Mouse (Mus musculus) small intestine, adult 2 months (tissue): ENCODE data around the gene Tedc1. TPM values are rescaled to one million over a fixed set of nuclear protein-coding genes. Genes with fewer than 3 reads are reported as not detected.

ENCODE experiments used
- H3K27ac ChIP-seq: fragments of 200-500 bp; 2 replicates; pipeline ENCODE4 v1.5.1; 2012; ENCODE audit warnings: low read depth, low read length, control low read depth, inconsistent platforms; ENCODE audit not compliant: insufficient read depth
- H3K27me3 ChIP-seq: fragments of 200-500 bp; 2 replicates; pipeline ENCODE4 v1.6.1; 2012; ENCODE audit warnings: mild to moderate bottlenecking, moderate library complexity, low read length, inconsistent platforms; ENCODE audit not compliant: control insufficient read depth, insufficient read depth
- H3K36me3 ChIP-seq: fragments of 200-500 bp; 2 replicates; pipeline ENCODE4 v1.6.1; 2012; ENCODE audit warnings: mild to moderate bottlenecking, low read length, control low read depth, inconsistent platforms; ENCODE audit not compliant: control insufficient read depth, insufficient read depth
- H3K4me1 ChIP-seq: fragments of 200-500 bp; 2 replicates; pipeline ENCODE4 v1.6.1; 2012; ENCODE audit warnings: low read length, inconsistent platforms, mixed read lengths; ENCODE audit not compliant: control insufficient read depth, insufficient read depth, insufficient read length
- H3K4me3 ChIP-seq: fragments of 200-500 bp; 2 replicates; pipeline ENCODE4 v1.5.1; 2012; ENCODE audit warnings: low read depth, mild to moderate bottlenecking, control low read depth, inconsistent platforms, low read length, moderate library complexity
- CTCF ChIP-seq: fragments of 200-500 bp; IDR thresholded peaks from 2 replicates; pipeline ENCODE4 v1.5.1; 2012; ENCODE audit warnings: low read depth, mild to moderate bottlenecking, control low read depth, inconsistent platforms, low read length, moderate library complexity, mixed read lengths; ENCODE audit not compliant: insufficient replicate concordance, insufficient read length; ENCODE audit errors: extremely low read depth
- POLR2A ChIP-seq: fragments of 200-500 bp; IDR thresholded peaks from 2 replicates; pipeline ENCODE4 v1.6.1; 2012; ENCODE audit warnings: low read depth, mild to moderate bottlenecking, control low read depth, inconsistent platforms, low read length, moderate library complexity
- WGBS: fragments of 180-500 bp; shearing (Covaris S2); methylation state at CpG from one replicate; pipeline ENCODE4 v1.1.7; 2018; 5-methylcytosine and 5-hydroxymethylcytosine counted together
- polyA plus RNA-seq: library from polyadenylated mRNA; depleted of rRNA; stranded (reverse); fragments of >200 nt; gene quantifications from 2 replicates; pipeline ENCODE4 v1.2.3, GENCODE M21; 2012

Tedc1 gene
- polyA plus RNA-seq, 1 experiment: 18.3 TPM

GRCm38 (mm10) chr12:113139908-113140615 lies 16.2 kb upstream of the Tedc1 start, which contains the start of gene Crip2:
TSS of gene Crip2 (plus strand) at chr12:113140236.
- peak within 1 kb of the TSS; percentile 82 for H3K4me3 ChIP-seq
- under 1% methylated on average over 68 of the region's 68 CpGs for WGBS

GRCm38 (mm10) chr12:113140616-113141411 lies 15.4 kb upstream of the Tedc1 start:
- peaks cover 21% of the 10 kb centered on the region for H3K27me3 ChIP-seq
- 3% methylated on average over 49 of the region's 49 CpGs for whole genome bisulfite sequencing
- H3K36me3 ChIP-seq: peaks cover 6% of the 10 kb centered on the region
- TF ChIP-seq POLR2A (no peak), CTCF (no peak)
- H3K4me3 ChIP-seq: peak overlapping the region; percentile 82
- peak overlapping the region; percentile 83 for H3K27ac ChIP-seq
- peaks cover 19% of the 10 kb centered on the region for H3K4me1 ChIP-seq

More at GRCm38 (mm10) chr12:113139908-113140615, 16.2 kb upstream of the Tedc1 start, which contains the start of gene Crip2:
- peak within 1 kb of the TSS; percentile 83 for H3K27ac ChIP-seq
- peaks cover 19% of the 10 kb centered on the region for H3K4me1 ChIP-seq
- TF ChIP-seq POLR2A: no peak
- TF ChIP-seq CTCF: no peak
- H3K36me3 ChIP-seq: peaks cover 9% of the 10 kb centered on the region
- H3K27me3 ChIP-seq: peaks cover 21% of the 10 kb centered on the region

- 39% methylated on average over 8 of the region's 8 CpGs for WGBS
- Histone ChIP-seq H3K27ac (peak overlapping the region; percentile 83), H3K4me1 (peaks cover 24% of the 10 kb centered on the region), H3K4me3 (peak overlapping the region; percentile 82), H3K27me3 (peaks cover 21% of the 10 kb centered on the region), H3K36me3 (peaks cover under 1% of the 10 kb centered on the region; the same call in 1 of the 2 replicates)
- TF ChIP-seq CTCF (no peak), POLR2A (no peak)
Observed at GRCm38 (mm10) chr12:113141531-113141973, 14.7 kb upstream of the Tedc1 start.

- Histone ChIP-seq H3K4me3 (peak overlapping the region; percentile 82), H3K27ac (peak overlapping the region; percentile 83), H3K36me3 (no peaks in the 10 kb centered on the region; the same call in 1 of the 2 replicates), H3K27me3 (peaks cover 21% of the 10 kb centered on the region), H3K4me1 (peaks cover 31% of the 10 kb centered on the region)
- TF ChIP-seq POLR2A: no peak
- no peak for TF ChIP-seq CTCF
- 21% methylated on average over 15 of the region's 15 CpGs for WGBS
Observed at GRCm38 (mm10) chr12:113142021-113142975, 13.9 kb upstream of the Tedc1 start.

GRCm38 (mm10) chr12:113143164-113143563 lies 13.1 kb upstream of the Tedc1 start:
- peaks cover 21% of the 10 kb centered on the region for H3K27me3 ChIP-seq
- TF ChIP-seq POLR2A: no peak
- no peak for TF ChIP-seq CTCF
- H3K4me1 ChIP-seq: peaks cover 37% of the 10 kb centered on the region
- 33% methylated on average over 7 of the region's 7 CpGs for WGBS
- H3K4me3 ChIP-seq: peak overlapping the region; percentile 38
- H3K27ac ChIP-seq: peak overlapping the region; percentile 69
- no peaks in the 10 kb centered on the region for H3K36me3 ChIP-seq

GRCm38 (mm10) chr12:113144001-113144756 lies 12.0 kb upstream of the Tedc1 start:
- H3K4me1 ChIP-seq: peaks cover 46% of the 10 kb centered on the region
- peaks cover 21% of the 10 kb centered on the region for H3K27me3 ChIP-seq
- TF ChIP-seq CTCF: peak; percentile 89; the same call in 1 of the 2 replicates
- TF ChIP-seq POLR2A: no peak
- H3K4me3 ChIP-seq: no peak overlapping the region
- WGBS: 71% methylated on average over 20 of the region's 20 CpGs
- no peak overlapping the region for H3K27ac ChIP-seq
- H3K36me3 ChIP-seq: no peaks in the 10 kb centered on the region
